Mouse (Mus musculus): ENCODE measurements at regions not wholly inside any gene's neighbourhood (a gene's known extent, or its start where the extent isn't known, plus 50 kb on each side); places are given as distances from the start of the nearest gene placed in this dataset.

- no peak for TF ChIP-seq CTCF (IDR thresholded peaks at IDR 0.05; ENCODE audit: low read depth)
- Histone ChIP-seq H3K27ac (ENCODE audit: low read depth, low read length) (no peak overlapping the region), H3K9me3 (ENCODE audit: control insufficient read depth) (no peaks in the 10 kb centered on the region), H3K36me3 (ENCODE audit: control insufficient read depth, insufficient read depth) (no peaks in the 10 kb centered on the region), H3K4me3 (ENCODE audit: low read depth, low read length) (no peak overlapping the region), H3K9ac (ENCODE audit: low read depth, low read length) (no peak overlapping the region), H3K4me2 (replicated peaks; ENCODE audit: low read depth) (no peak overlapping the region), H3K4me1 (replicated peaks; ENCODE audit: control insufficient read depth, insufficient read depth, low read length) (no peaks in the 10 kb centered on the region), H3K27me3 (replicated peaks; ENCODE audit: control insufficient read depth, insufficient read depth, low read length) (no peaks in the 10 kb centered on the region)
- WGBS = 74% methylated on average over 2 of the region's 2 CpGs
- ATAC-seq = no peak
Measured at GRCm38 (mm10) chr2:46297274-46297843, 1180.2 kb upstream of the Zeb2 start.

GRCm38 (mm10) chr2:46283929-46284598, 1166.9 kb upstream of the Zeb2 start:
- no peak overlapping the region for H3K4me3 ChIP-seq (ENCODE audit: low read depth, low read length)
- no peaks in the 10 kb centered on the region for H3K9me3 ChIP-seq (ENCODE audit: control insufficient read depth)
- H3K9ac ChIP-seq (ENCODE audit: low read depth, low read length) = no peak overlapping the region
- no peaks in the 10 kb centered on the region for H3K36me3 ChIP-seq (ENCODE audit: control insufficient read depth, insufficient read depth)
- H3K4me1 ChIP-seq (replicated peaks; ENCODE audit: control insufficient read depth, insufficient read depth, low read length) = no peaks in the 10 kb centered on the region
- H3K27me3 ChIP-seq (replicated peaks; ENCODE audit: control insufficient read depth, insufficient read depth, low read length) = no peaks in the 10 kb centered on the region
- no peak overlapping the region for H3K27ac ChIP-seq (ENCODE audit: low read depth, low read length)
- ATAC-seq = no peak
- WGBS = 80% methylated on average over 5 of the region's 5 CpGs
- no peak overlapping the region for H3K4me2 ChIP-seq (replicated peaks; ENCODE audit: low read depth)
- TF ChIP-seq CTCF (IDR thresholded peaks at IDR 0.05; ENCODE audit: low read depth) = no peak

- Histone ChIP-seq H3K9me3 (ENCODE audit: control insufficient read depth) (no peaks in the 10 kb centered on the region), H3K9ac (ENCODE audit: low read depth, low read length) (no peak overlapping the region), H3K4me2 (replicated peaks; ENCODE audit: low read depth) (no peak overlapping the region), H3K4me1 (replicated peaks; ENCODE audit: control insufficient read depth, insufficient read depth, low read length) (no peaks in the 10 kb centered on the region), H3K27me3 (replicated peaks; ENCODE audit: control insufficient read depth, insufficient read depth, low read length) (no peaks in the 10 kb centered on the region), H3K4me3 (ENCODE audit: low read depth, low read length) (no peak overlapping the region), H3K36me3 (ENCODE audit: control insufficient read depth, insufficient read depth) (no peaks in the 10 kb centered on the region), H3K27ac (ENCODE audit: low read depth, low read length) (no peak overlapping the region)
- TF ChIP-seq CTCF (IDR thresholded peaks at IDR 0.05; ENCODE audit: low read depth) = no peak
- 73% methylated on average over 2 of the region's 2 CpGs for WGBS
- ATAC-seq = no peak
Measured at GRCm38 (mm10) chr2:46280822-46281221, 1163.6 kb upstream of the Zeb2 start.

- WGBS = 94% methylated on average over 1 of the region's 1 CpGs
- H3K4me3 ChIP-seq (ENCODE audit: low read depth, low read length) = no peak overlapping the region
- no peak for TF ChIP-seq CTCF (IDR thresholded peaks at IDR 0.05; ENCODE audit: low read depth)
- H3K9ac ChIP-seq (ENCODE audit: low read depth, low read length) = no peak overlapping the region
- no peaks in the 10 kb centered on the region for H3K36me3 ChIP-seq (ENCODE audit: control insufficient read depth, insufficient read depth)
- H3K27me3 ChIP-seq (replicated peaks; ENCODE audit: control insufficient read depth, insufficient read depth, low read length) = no peaks in the 10 kb centered on the region
- H3K4me2 ChIP-seq (replicated peaks; ENCODE audit: low read depth) = no peak overlapping the region
- no peaks in the 10 kb centered on the region for H3K9me3 ChIP-seq (ENCODE audit: control insufficient read depth)
- no peaks in the 10 kb centered on the region for H3K4me1 ChIP-seq (replicated peaks; ENCODE audit: control insufficient read depth, insufficient read depth, low read length)
- no peak for ATAC-seq
- H3K27ac ChIP-seq (ENCODE audit: low read depth, low read length) = no peak overlapping the region
Measured at GRCm38 (mm10) chr2:46261618-46262017, 1144.4 kb upstream of the Zeb2 start.

GRCm38 (mm10) chr2:46251562-46251961, 1134.4 kb upstream of the Zeb2 start:
- no peaks in the 10 kb centered on the region for H3K27me3 ChIP-seq (replicated peaks; ENCODE audit: control insufficient read depth, insufficient read depth, low read length)
- H3K4me2 ChIP-seq (replicated peaks; ENCODE audit: low read depth) = no peak overlapping the region
- no peaks in the 10 kb centered on the region for H3K4me1 ChIP-seq (replicated peaks; ENCODE audit: control insufficient read depth, insufficient read depth, low read length)
- no peaks in the 10 kb centered on the region for H3K9me3 ChIP-seq (ENCODE audit: control insufficient read depth)
- TF ChIP-seq CTCF (IDR thresholded peaks at IDR 0.05; ENCODE audit: low read depth) = no peak
- H3K27ac ChIP-seq (ENCODE audit: low read depth, low read length) = no peak overlapping the region
- H3K4me3 ChIP-seq (ENCODE audit: low read depth, low read length) = no peak overlapping the region
- H3K9ac ChIP-seq (ENCODE audit: low read depth, low read length) = no peak overlapping the region
- WGBS = 84% methylated on average over 7 of the region's 7 CpGs
- H3K36me3 ChIP-seq (ENCODE audit: control insufficient read depth, insufficient read depth) = no peaks in the 10 kb centered on the region
- ATAC-seq = no peak

- H3K36me3 ChIP-seq (ENCODE audit: control insufficient read depth, insufficient read depth) = no peaks in the 10 kb centered on the region
- no peak overlapping the region for H3K9ac ChIP-seq (ENCODE audit: low read depth, low read length)
- WGBS = 57% methylated on average over 3 of the region's 3 CpGs
- no peaks in the 10 kb centered on the region for H3K9me3 ChIP-seq (ENCODE audit: control insufficient read depth)
- TF ChIP-seq CTCF (IDR thresholded peaks at IDR 0.05; ENCODE audit: low read depth) = no peak
- H3K27ac ChIP-seq (ENCODE audit: low read depth, low read length) = no peak overlapping the region
- ATAC-seq = no peak
- no peaks in the 10 kb centered on the region for H3K27me3 ChIP-seq (replicated peaks; ENCODE audit: control insufficient read depth, insufficient read depth, low read length)
- H3K4me3 ChIP-seq (ENCODE audit: low read depth, low read length) = no peak overlapping the region
- H3K4me1 ChIP-seq (replicated peaks; ENCODE audit: control insufficient read depth, insufficient read depth, low read length) = no peaks in the 10 kb centered on the region
- H3K4me2 ChIP-seq (replicated peaks; ENCODE audit: low read depth) = no peak overlapping the region
Measured at GRCm38 (mm10) chr2:46245717-46246116, 1128.5 kb upstream of the Zeb2 start.
